Mouse (Mus musculus) CH12.LX (cell line): ENCODE data around the gene Klhl28. TPM values are rescaled to one million over a fixed set of nuclear protein-coding genes. Genes with fewer than 3 reads are reported as not detected.

Experiments
- DNase-seq: peaks from one replicate; pipeline ENCODE4 v3.0.0-alpha.2; 2013; ENCODE audit errors: extremely low read depth
- H3K27ac ChIP-seq: 2 replicates; pipeline ENCODE4 v1.5.1; 2012; ENCODE audit warnings: low read depth, mild to moderate bottlenecking, control low read depth, moderate library complexity; ENCODE audit not compliant: insufficient read depth
- H3K27me3 ChIP-seq: replicated peaks from 2 replicates; pipeline ENCODE3; 2012; ENCODE audit warnings: inconsistent platforms
- H3K36me3 ChIP-seq, 2 experiments: replicated peaks in 1 of 2; 2 replicates each; pipeline versions ENCODE3 to v1.6.1; 2012; ENCODE audit warnings: inconsistent platforms in 1 of 2, low read length in 1 of 2, mild to moderate bottlenecking in 1 of 2, mixed read lengths in 1 of 2, moderate library complexity in 1 of 2; ENCODE audit not compliant: control insufficient read depth in 1 of 2, insufficient read depth in 1 of 2
- H3K4me1 ChIP-seq, 2 experiments: 2 replicates each; pipeline ENCODE4 v1.6.1; 2012; ENCODE audit warnings: inconsistent platforms in 1 of 2, moderate library complexity in 1 of 2; ENCODE audit not compliant: insufficient read depth in 2 of 2, control insufficient read depth in 1 of 2
- H3K4me2 ChIP-seq: 2 replicates; pipeline ENCODE4 v1.6.1; 2012; ENCODE audit warnings: low read depth, mild to moderate bottlenecking, control low read depth; ENCODE audit not compliant: poor library complexity, insufficient read depth, severe bottlenecking
- H3K4me3 ChIP-seq, 3 experiments: fragments of 150-350 bp in 1 of 3; sonication (generic) in 1 of 3; replicated peaks in 1 of 3; 2 replicates each; pipeline versions ENCODE3 to v1.5.1; 2011 to 2012; ENCODE audit warnings: low read depth in 2 of 3, low read length in 2 of 3, mild to moderate bottlenecking in 2 of 3, moderate library complexity in 2 of 3, control low read depth in 1 of 3, improper control_type of control experiment in 1 of 3, inconsistent platforms in 1 of 3, mixed read lengths in 1 of 3; ENCODE audit not compliant: poor library complexity in 1 of 3
- H3K79me2 ChIP-seq: replicated peaks from 2 replicates; pipeline ENCODE4 v1.6.1; 2012; ENCODE audit warnings: mild to moderate bottlenecking, moderate library complexity; ENCODE audit not compliant: control insufficient read depth, poor library complexity, insufficient read depth, severe bottlenecking; ENCODE audit errors: extremely low read depth
- H3K9ac ChIP-seq: 2 replicates; pipeline ENCODE4 v1.6.1; 2012; ENCODE audit warnings: low read depth, mild to moderate bottlenecking, control low read depth, moderate library complexity; ENCODE audit not compliant: insufficient read depth
- H3K9me3 ChIP-seq: replicated peaks from 2 replicates; pipeline ENCODE3; 2012; ENCODE audit warnings: low read length, inconsistent platforms, mixed read lengths
- BHLHE40 ChIP-seq: IDR thresholded peaks from 2 replicates; pipeline ENCODE4 v1.6.1; 2011; ENCODE audit warnings: mild to moderate bottlenecking, low read depth, low read length, improper control_type of control experiment
- CHD1 ChIP-seq: IDR thresholded peaks from 2 replicates; pipeline ENCODE4 v1.6.1; 2012; ENCODE audit warnings: low read depth, low read length, improper control_type of control experiment, inconsistent platforms
- E2F4 ChIP-seq: IDR thresholded peaks from 2 replicates; pipeline ENCODE4 v1.6.1; 2011; ENCODE audit warnings: low read depth, low read length, improper control_type of control experiment; ENCODE audit not compliant: insufficient replicate concordance
- ELF1 ChIP-seq: IDR thresholded peaks from 2 replicates; pipeline ENCODE4 v1.6.1; 2014; ENCODE audit warnings: low read depth, mild to moderate bottlenecking, inconsistent platforms, low read length, improper control_type of control experiment
- EP300 ChIP-seq: IDR thresholded peaks from 2 replicates; pipeline ENCODE4 v1.6.1; 2011; ENCODE audit warnings: low read length, improper control_type of control experiment
- HCFC1 ChIP-seq: IDR thresholded peaks from 2 replicates; pipeline ENCODE4 v1.6.1; 2012; ENCODE audit warnings: low read depth, mild to moderate bottlenecking, inconsistent platforms, low read length, improper control_type of control experiment
- JUND ChIP-seq: conservative IDR thresholded peaks from 2 replicates; pipeline ENCODE4 v1.6.1; 2011; ENCODE audit warnings: low read depth, low read length, improper control_type of control experiment
- KAT2A ChIP-seq: IDR thresholded peaks from 2 replicates; pipeline ENCODE4 v1.6.1; 2012; ENCODE audit warnings: low read length, improper control_type of control experiment, inconsistent platforms; ENCODE audit not compliant: insufficient replicate concordance
- MAFK ChIP-seq: IDR thresholded peaks from 2 replicates; pipeline ENCODE4 v1.6.1; 2011; ENCODE audit warnings: low read length, improper control_type of control experiment; ENCODE audit not compliant: insufficient replicate concordance
- MAZ ChIP-seq: IDR thresholded peaks from 2 replicates; pipeline ENCODE4 v1.6.1; 2012; ENCODE audit warnings: low read depth, mild to moderate bottlenecking, inconsistent platforms, low read length, improper control_type of control experiment, moderate library complexity
- MEF2A ChIP-seq: IDR thresholded peaks from 2 replicates; pipeline ENCODE4 v1.6.1; 2014; ENCODE audit warnings: low read depth, mild to moderate bottlenecking, inconsistent platforms, low read length, improper control_type of control experiment, borderline replicate concordance
- MXI1 ChIP-seq: IDR thresholded peaks from 2 replicates; pipeline ENCODE4 v1.6.1; 2011; ENCODE audit warnings: mild to moderate bottlenecking, low read depth, low read length, improper control_type of control experiment
- NELFE ChIP-seq: IDR thresholded peaks from 2 replicates; pipeline ENCODE4 v1.6.1; 2011; ENCODE audit warnings: low read depth, low read length, improper control_type of control experiment
- POLR2A ChIP-seq: IDR thresholded peaks from 2 replicates; pipeline ENCODE4 v1.6.1; 2011; ENCODE audit warnings: low read depth, mild to moderate bottlenecking, improper control_type of control experiment, low read length
- POLR2AphosphoS2 ChIP-seq: IDR thresholded peaks from 2 replicates; pipeline ENCODE4 v1.6.1; 2011; ENCODE audit warnings: low read depth, low read length, improper control_type of control experiment
- RAD21 ChIP-seq: IDR thresholded peaks from 2 replicates; pipeline ENCODE4 v1.6.1; 2011; ENCODE audit warnings: low read depth, mild to moderate bottlenecking, low read length, improper control_type of control experiment, moderate library complexity
- RCOR1 ChIP-seq: conservative IDR thresholded peaks from 2 replicates; pipeline ENCODE4 v1.6.1; 2012; ENCODE audit warnings: low read depth, mild to moderate bottlenecking, inconsistent platforms, low read length, improper control_type of control experiment
- SIN3A ChIP-seq: IDR thresholded peaks from 2 replicates; pipeline ENCODE4 v1.6.1; 2012; ENCODE audit warnings: low read length, improper control_type of control experiment, inconsistent platforms
- SMC3 ChIP-seq: IDR thresholded peaks from 2 replicates; pipeline ENCODE4 v1.6.1; 2011; ENCODE audit warnings: low read depth, low read length, improper control_type of control experiment
- TCF12 ChIP-seq: IDR thresholded peaks from 2 replicates; pipeline ENCODE4 v1.6.1; 2014; ENCODE audit warnings: low read depth, mild to moderate bottlenecking, inconsistent platforms, low read length, improper control_type of control experiment
- UBTF ChIP-seq: IDR thresholded peaks from 2 replicates; pipeline ENCODE4 v1.6.1; 2012; ENCODE audit warnings: low read depth, mild to moderate bottlenecking, inconsistent platforms, low read length, improper control_type of control experiment, moderate library complexity
- USF1 ChIP-seq: IDR thresholded peaks from 2 replicates; pipeline ENCODE4 v1.6.1; 2014; ENCODE audit warnings: low read depth, mild to moderate bottlenecking, inconsistent platforms, low read length, improper control_type of control experiment
- USF2 ChIP-seq: conservative IDR thresholded peaks from 2 replicates; pipeline ENCODE4 v1.6.1; 2011; ENCODE audit warnings: low read depth, low read length, improper control_type of control experiment
- ZC3H11A ChIP-seq: IDR thresholded peaks from 2 replicates; pipeline ENCODE4 v1.6.1; 2012; ENCODE audit warnings: low read depth, mild to moderate bottlenecking, inconsistent platforms, low read length, improper control_type of control experiment
- ZKSCAN1 ChIP-seq: IDR thresholded peaks from 2 replicates; pipeline ENCODE4 v1.6.1; 2012; ENCODE audit warnings: low read depth, inconsistent platforms, low read length, improper control_type of control experiment, borderline replicate concordance
- ZNF384 ChIP-seq: IDR thresholded peaks from 2 replicates; pipeline ENCODE4 v1.6.1; 2012; ENCODE audit warnings: low read depth, low read length, improper control_type of control experiment, inconsistent platforms
- dilution Hi-C: fragments of 300-500 bp; cut with MboI; formaldehyde crosslinking; loops from 2 replicates; pipeline ENCODE4 v1.14.3; 2020; ENCODE audit warnings: low sequenced_read_pairs; ENCODE audit not compliant: extremely low pct_unique_long_range_greater_than_20kb, extremely low pct_ligation_motif_present
- in situ Hi-C: fragments of 300-500 bp; cut with MboI; formaldehyde crosslinking; loops from 3 replicates; pipeline ENCODE4 v1.14.3; 2019; ENCODE audit warnings: low sequenced_read_pairs, low pct_ligation_motif_present, low pct_unique_long_range_greater_than_20kb, mixed read lengths
- polyA plus RNA-seq: library from polyadenylated mRNA; unstranded; fragments of >175 nt; gene quantifications from 2 replicates; pipeline ENCODE4 v1.2.1, GENCODE M21; 2012; ENCODE audit warnings: low read depth; ENCODE audit not compliant: insufficient read length
- total RNA-seq, 2 experiments: library from RNA; depleted of rRNA; stranded (reverse); fragments of 300-350 nt in 1 of 2; fragments of >200 nt in 1 of 2; gene quantifications; 2 replicates each; pipeline ENCODE4 v1.2.3; 2012 to 2014

Gene Klhl28
- total and polyA plus RNA-seq, 3 experiments = 9.5 to 17.9 (median 16.6) TPM

DNA sequence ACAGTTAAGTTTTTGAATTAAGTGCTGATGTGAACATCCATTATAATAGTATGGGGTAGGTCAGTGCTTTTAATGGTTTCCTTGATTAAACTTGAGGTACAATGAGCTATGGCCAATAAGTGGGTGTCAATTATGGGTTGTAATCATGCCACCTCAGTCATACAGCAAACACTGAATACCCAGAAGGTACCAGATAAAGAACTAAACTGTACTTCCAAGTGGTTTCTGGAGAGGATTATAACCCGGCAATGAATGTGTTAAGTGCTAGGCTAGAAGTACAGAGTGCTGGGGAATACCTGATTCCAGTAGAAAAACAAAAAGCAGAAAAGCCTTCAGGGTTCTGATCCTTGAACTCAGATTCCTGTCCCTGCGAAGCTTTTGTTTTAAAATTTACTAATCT lies 2.7 kb upstream of the Klhl28 start:
- dilution Hi-C loops = no loop called here
- Histone ChIP-seq H3K79me2 (peaks cover 77% of the 10 kb centered on the region), H3K27ac (no peak overlapping the region), H3K36me3 (peaks cover 0 to 9% of the 10 kb centered on the region in 2 experiments), H3K4me2 (peak overlapping the region; percentile 93), H3K27me3 (no peaks in the 10 kb centered on the region), H3K4me3 (peak overlapping the region; percentile 79 to 92 (median 87)), H3K4me1 (peaks cover 0 to 34% of the 10 kb centered on the region in 2 experiments; a peak in 2 of 4 replicates)
- DNase-seq = no peak
- in situ Hi-C loops = loop anchor here (10.0 to 25.0 kb wide), 2 partner anchors 97 to 194 kb away; partner anchors contain the start of gene Mis18bp1
- TF ChIP-seq E2F4 (no peak), NELFE (no peak), SIN3A (peak; percentile 18; the same call in 1 of the 2 replicates), ZKSCAN1 (no peak), UBTF (no peak), USF1 (no peak), MEF2A (no peak), CHD1 (peak; percentile 49; the same call in 1 of the 2 replicates), EP300 (no peak), BHLHE40 (no peak), POLR2AphosphoS2 (no peak), ZC3H11A (no peak), MAZ (no peak), ZNF384 (no peak), POLR2A (no peak), JUND (no peak), USF2 (no peak), ELF1 (no peak), MAFK (no peak), MXI1 (peak; percentile 19; the same call in 1 of the 2 replicates), HCFC1 (no peak), RCOR1 (no peak), KAT2A (no peak), TCF12 (no peak), SMC3 (no peak), RAD21 (no peak)
- TF ChIP-seq, all 38 proteins: peak for 3
- Histone ChIP-seq H3K9me3 (no peaks in the 10 kb centered on the region), H3K9ac (peak overlapping the region; percentile 80)
